Mouse (Mus musculus) heart, postnatal 0 days (tissue): ENCODE measurements around the gene Obsl1. TPM values are rescaled to one million over a fixed set of nuclear protein-coding genes. Genes with fewer than 3 reads are reported as not detected.

ENCODE experiments used
- ATAC-seq: fragments of 200-750 bp; cut with Nextera tagmentation; 2 replicates; pipeline ENCODE4 v1.8.0; 2017; ENCODE audit warnings: low read depth, moderate number of reproducible peaks, moderate library complexity; ENCODE audit not compliant: insufficient read depth
- DNase-seq: peaks from one replicate; pipeline ENCODE4 v3.0.0-alpha.2; 2016; ENCODE audit warnings: low spot score
- H3K27ac ChIP-seq: fragments of 300-500 bp; sonication (generic); 2 replicates; pipeline ENCODE4 v1.5.1; 2014; ENCODE audit warnings: low read depth, mild to moderate bottlenecking
- H3K27me3 ChIP-seq: fragments of 300-500 bp; sonication (generic); 2 replicates; pipeline ENCODE4 v1.6.1; 2014; ENCODE audit warnings: low read length, mixed read lengths; ENCODE audit not compliant: control insufficient read depth, insufficient read depth
- H3K36me3 ChIP-seq: fragments of 300-500 bp; sonication (generic); replicated peaks from 2 replicates; pipeline ENCODE4 v1.6.1; 2014; ENCODE audit warnings: low read length, mixed read lengths; ENCODE audit not compliant: control insufficient read depth, insufficient read depth
- H3K4me1 ChIP-seq: fragments of 300-500 bp; sonication (generic); 2 replicates; pipeline ENCODE4 v1.6.1; 2014; ENCODE audit warnings: antibody characterized with exemption; ENCODE audit not compliant: control insufficient read depth, insufficient read depth
- H3K4me2 ChIP-seq: fragments of 300-500 bp; sonication (generic); 2 replicates; pipeline ENCODE4 v1.6.1; 2014; ENCODE audit warnings: low read depth, mild to moderate bottlenecking, low read length, moderate library complexity
- H3K4me3 ChIP-seq: fragments of 300-500 bp; sonication (generic); 2 replicates; pipeline ENCODE4 v1.5.1; 2014; ENCODE audit warnings: low read depth, low read length
- H3K9ac ChIP-seq: fragments of 300-500 bp; sonication (generic); replicated peaks from 2 replicates; pipeline ENCODE4 v1.6.1; 2014; ENCODE audit warnings: low read depth, low read length, mixed read lengths
- H3K9me3 ChIP-seq: fragments of 300-500 bp; sonication (generic); replicated peaks from 2 replicates; pipeline ENCODE4 v1.6.1; 2016; ENCODE audit warnings: low read length; ENCODE audit not compliant: control insufficient read depth
- CTCF ChIP-seq: IDR thresholded peaks from 2 replicates; pipeline ENCODE4 v1.5.1; 2016; ENCODE audit warnings: antibody characterized with exemption, control low read depth, low read depth
- EP300 ChIP-seq: IDR thresholded peaks from 2 replicates; pipeline ENCODE4 v1.6.1; 2016; ENCODE audit warnings: antibody characterized with exemption, low read depth
- WGBS: fragments of 180-500 bp; shearing (Covaris S2); extraction: QIAGEN DNeasy Blood & Tissue Kit; methylation state at CpG from one replicate; pipeline ENCODE4 v1.1.7; 2014; 5-methylcytosine and 5-hydroxymethylcytosine counted together
- polyA plus RNA-seq: library from polyadenylated mRNA; unstranded; fragments of >200 nt; fragmentation: Nextera tagmentation; extraction: Ambion mirVana; gene quantifications from 2 replicates; pipeline ENCODE4 v1.2.1, GENCODE M21; 2015
- total RNA-seq: library from RNA; depleted of rRNA; stranded (reverse); fragments of >200 nt; gene quantifications from 2 replicates; pipeline ENCODE4 v1.2.3, GENCODE M21; 2014; ENCODE audit warnings: low replicate concordance

The Obsl1 gene
- total and polyA plus RNA-seq, 2 experiments from 2014 or later, result 45.8 to 293 TPM

GRCm38 (mm10) chr1:75538597-75539190 lies 32.4 kb upstream of the Obsl1 start:
- no peak overlapping the region for H3K9ac ChIP-seq
- no peak overlapping the region for H3K27ac ChIP-seq
- DNase-seq (no peak), ATAC-seq (no peak)
- H3K27me3 ChIP-seq, result no peaks in the 10 kb centered on the region
- H3K4me1 ChIP-seq, result no peaks in the 10 kb centered on the region
- H3K4me2 ChIP-seq, result no peak overlapping the region
- H3K9me3 ChIP-seq, result no peaks in the 10 kb centered on the region
- 73% methylated on average over 9 of the region's 9 CpGs for WGBS
- peaks cover 25% of the 10 kb centered on the region for H3K36me3 ChIP-seq
- H3K4me3 ChIP-seq, result no peak overlapping the region
- TF ChIP-seq EP300 (no peak), CTCF (no peak)

- peaks cover 34% of the 10 kb centered on the region for H3K36me3 ChIP-seq
- no peak for ATAC-seq
- TF ChIP-seq EP300 (no peak), CTCF (no peak)
- WGBS, result 47% methylated on average over 2 of the region's 2 CpGs
- H3K4me2 ChIP-seq, result no peak overlapping the region
- DNase-seq, result no peak
- no peak overlapping the region for H3K9ac ChIP-seq
- H3K4me1 ChIP-seq, result no peaks in the 10 kb centered on the region
- H3K4me3 ChIP-seq, result no peak overlapping the region
- no peaks in the 10 kb centered on the region for H3K27me3 ChIP-seq
- H3K9me3 ChIP-seq, result no peaks in the 10 kb centered on the region
- H3K27ac ChIP-seq, result no peak overlapping the region
These were observed 31.3 kb upstream of the Obsl1 start for GRCm38 (mm10) chr1:75537587-75537986.

- ATAC-seq, result no peak
- no peak overlapping the region for H3K27ac ChIP-seq
These were observed 27.3 kb upstream of the Obsl1 start for GRCm38 (mm10) chr1:75533325-75534252.

GRCm38 (mm10) chr1:75532280-75533172 lies 26.3 kb upstream of the Obsl1 start:
- H3K27me3 ChIP-seq, result no peaks in the 10 kb centered on the region
- 81% methylated on average over 19 of the region's 19 CpGs for WGBS
- DNase-seq (no peak), ATAC-seq (no peak)
- TF ChIP-seq CTCF (no peak), EP300 (no peak)
- no peak overlapping the region for H3K9ac ChIP-seq
- H3K4me1 ChIP-seq, result no peaks in the 10 kb centered on the region
- no peak overlapping the region for H3K4me2 ChIP-seq
- H3K36me3 ChIP-seq, result peaks cover 74% of the 10 kb centered on the region
- no peak overlapping the region for H3K27ac ChIP-seq
- H3K4me3 ChIP-seq, result no peak overlapping the region
- H3K9me3 ChIP-seq, result no peaks in the 10 kb centered on the region

More at GRCm38 (mm10) chr1:75533325-75534252, 27.3 kb upstream of the Obsl1 start:
- Histone ChIP-seq H3K9me3 (no peaks in the 10 kb centered on the region), H3K9ac (no peak overlapping the region), H3K36me3 (peaks cover 63% of the 10 kb centered on the region), H3K4me1 (no peaks in the 10 kb centered on the region), H3K4me2 (no peak overlapping the region), H3K27me3 (no peaks in the 10 kb centered on the region), H3K4me3 (no peak overlapping the region)
- no peak for DNase-seq
- 83% methylated on average over 19 of the region's 19 CpGs for WGBS
- no peak for TF ChIP-seq EP300
- TF ChIP-seq CTCF, result no peak

GRCm38 (mm10) chr1:75530546-75530945 lies 24.3 kb upstream of the Obsl1 start:
- H3K9ac ChIP-seq, result no peak overlapping the region
- 48% methylated on average over 4 of the region's 4 CpGs for WGBS
- H3K36me3 ChIP-seq, result peaks cover 83% of the 10 kb centered on the region
- TF ChIP-seq CTCF (peak; percentile 61), EP300 (no peak)
- peak; percentile 45 for DNase-seq
- no peaks in the 10 kb centered on the region for H3K27me3 ChIP-seq
- H3K9me3 ChIP-seq, result no peaks in the 10 kb centered on the region
- no peak overlapping the region for H3K4me3 ChIP-seq
- H3K4me2 ChIP-seq, result no peak overlapping the region
- H3K4me1 ChIP-seq, result no peaks in the 10 kb centered on the region
- ATAC-seq, result peak; percentile 52
- H3K27ac ChIP-seq, result no peak overlapping the region
